Mouse (Mus musculus) monocyte, adult 2 months (primary cell): ENCODE measurements around the gene Lrtm1.

Source experiments
- DNase-seq, 2 experiments: peaks; one replicate each; pipeline ENCODE4 v3.0.0; 2022; ENCODE audit warnings: low spot score in 2 of 2, low read depth in 1 of 2

The Lrtm1 gene

DNA sequence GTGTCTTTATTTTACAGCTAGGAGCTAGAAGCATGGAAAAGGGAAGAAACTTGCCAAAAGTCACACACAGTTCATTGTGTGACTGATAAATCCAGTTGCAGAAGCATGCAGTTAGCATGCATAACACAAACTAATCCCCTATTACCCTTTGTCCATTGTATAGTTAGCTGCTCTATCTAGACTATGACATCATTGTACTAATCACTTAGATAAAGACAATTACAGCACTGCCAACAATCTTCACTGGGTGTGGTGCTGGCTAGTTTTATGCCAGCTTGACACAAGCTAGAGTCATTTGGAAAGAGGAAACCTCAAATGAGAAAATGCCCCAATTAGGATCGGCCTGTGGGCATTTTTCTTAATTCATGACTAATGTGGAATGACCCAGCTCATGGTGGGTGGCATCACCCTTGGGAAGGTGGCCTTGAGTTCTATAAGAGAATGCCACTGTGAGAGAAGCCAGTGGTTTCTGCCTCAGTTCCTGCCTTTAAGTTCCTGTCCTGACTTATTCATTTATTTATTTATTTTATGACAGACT lies 13.9 kb downstream of the Lrtm1 start:
- no peak for DNase-seq

DNA sequence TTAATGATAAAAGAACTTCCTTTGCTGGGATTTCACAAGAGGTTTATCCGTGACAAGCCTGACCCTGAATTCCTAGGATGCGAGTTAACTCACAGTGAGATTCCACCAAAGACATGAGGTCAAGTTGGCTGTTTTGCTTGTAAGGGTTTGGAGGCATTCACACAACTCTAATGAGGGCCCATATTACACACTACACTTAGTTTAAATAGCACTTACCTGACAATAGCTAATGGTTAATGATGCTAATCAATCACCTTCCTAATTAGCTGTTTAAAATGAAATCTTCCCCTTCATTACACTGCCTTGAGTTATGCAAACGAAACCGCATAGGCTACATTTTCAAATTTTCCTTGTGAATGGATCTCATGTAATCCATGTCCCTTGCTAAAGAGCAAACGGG lies 20.2 kb downstream of the Lrtm1 start:
- DNase-seq, result no peak

DNA sequence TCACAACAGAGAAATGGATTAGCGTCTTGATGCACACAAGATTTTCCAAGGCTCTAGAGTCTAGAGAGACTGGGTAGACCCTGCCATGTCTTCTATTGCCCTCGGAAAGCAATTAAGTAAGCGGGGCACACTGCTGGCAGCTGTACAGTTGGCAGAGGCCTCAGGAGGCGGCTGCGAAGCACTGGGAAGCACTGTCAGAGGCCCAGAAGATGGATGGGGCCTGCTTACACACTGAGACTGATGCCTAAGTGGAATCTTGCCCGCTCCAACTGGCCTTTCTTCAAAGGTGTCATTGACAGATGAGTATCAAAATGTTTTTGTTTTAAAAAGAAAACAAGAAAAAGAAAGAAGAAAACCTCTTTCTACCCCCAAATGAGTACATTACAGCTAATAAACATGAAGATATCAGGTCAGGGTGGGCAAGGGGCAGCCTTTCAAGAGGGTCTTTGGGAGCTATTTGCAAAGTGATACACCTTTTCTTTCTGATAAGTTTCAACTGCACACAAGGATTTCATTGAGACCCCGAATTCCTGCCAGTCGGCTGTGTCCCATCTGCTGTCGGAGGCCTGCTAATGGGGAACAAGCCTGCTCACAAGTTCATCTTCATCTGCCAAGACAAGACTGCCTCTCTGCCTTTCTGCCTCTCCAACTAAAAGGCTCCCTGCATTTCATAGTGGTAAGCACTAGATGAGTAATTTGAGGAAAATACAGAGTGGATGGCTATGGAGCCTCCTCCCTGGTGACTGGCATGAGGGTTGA lies 22.8 kb downstream of the Lrtm1 start:
- no peak for DNase-seq

DNA sequence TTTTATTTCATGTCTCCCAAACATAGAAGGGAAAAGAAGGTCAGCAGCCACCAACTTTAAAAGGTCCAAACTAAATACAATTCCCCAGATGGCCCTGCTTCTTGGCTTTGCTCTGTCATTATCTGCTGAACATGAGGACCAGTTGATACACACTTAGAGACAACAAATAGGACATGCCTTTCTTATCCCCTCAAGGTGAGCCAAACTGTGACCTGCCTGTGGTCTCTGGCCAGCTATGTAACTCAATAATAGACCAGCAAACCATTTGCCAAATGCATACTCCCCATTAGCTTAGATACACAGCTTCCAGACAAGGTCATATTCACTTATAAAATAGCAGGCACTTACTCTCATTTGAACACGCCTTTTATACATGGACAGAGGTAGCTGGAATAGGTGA lies 23.5 kb downstream of the Lrtm1 start:
- no peak for DNase-seq

DNA sequence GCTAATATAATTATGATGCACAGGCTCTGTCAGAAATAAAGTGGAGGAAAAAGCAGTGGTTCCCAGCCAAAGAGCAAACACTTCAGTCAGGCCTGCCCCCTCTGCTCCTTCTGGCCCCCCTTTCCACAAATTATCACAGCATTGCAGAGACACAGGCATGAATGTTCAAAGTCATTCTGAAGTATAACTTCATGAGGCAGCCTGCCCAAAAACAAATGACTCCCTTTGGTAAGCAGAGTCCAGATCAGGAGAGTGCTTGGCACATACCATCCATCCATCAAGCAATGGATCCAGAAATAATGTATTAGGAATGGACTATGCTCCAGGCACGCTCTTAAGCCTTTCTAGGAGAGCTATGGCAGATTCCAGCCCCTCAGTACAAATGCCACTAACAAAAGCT lies 24.3 kb downstream of the Lrtm1 start:
- no peak for DNase-seq

DNA sequence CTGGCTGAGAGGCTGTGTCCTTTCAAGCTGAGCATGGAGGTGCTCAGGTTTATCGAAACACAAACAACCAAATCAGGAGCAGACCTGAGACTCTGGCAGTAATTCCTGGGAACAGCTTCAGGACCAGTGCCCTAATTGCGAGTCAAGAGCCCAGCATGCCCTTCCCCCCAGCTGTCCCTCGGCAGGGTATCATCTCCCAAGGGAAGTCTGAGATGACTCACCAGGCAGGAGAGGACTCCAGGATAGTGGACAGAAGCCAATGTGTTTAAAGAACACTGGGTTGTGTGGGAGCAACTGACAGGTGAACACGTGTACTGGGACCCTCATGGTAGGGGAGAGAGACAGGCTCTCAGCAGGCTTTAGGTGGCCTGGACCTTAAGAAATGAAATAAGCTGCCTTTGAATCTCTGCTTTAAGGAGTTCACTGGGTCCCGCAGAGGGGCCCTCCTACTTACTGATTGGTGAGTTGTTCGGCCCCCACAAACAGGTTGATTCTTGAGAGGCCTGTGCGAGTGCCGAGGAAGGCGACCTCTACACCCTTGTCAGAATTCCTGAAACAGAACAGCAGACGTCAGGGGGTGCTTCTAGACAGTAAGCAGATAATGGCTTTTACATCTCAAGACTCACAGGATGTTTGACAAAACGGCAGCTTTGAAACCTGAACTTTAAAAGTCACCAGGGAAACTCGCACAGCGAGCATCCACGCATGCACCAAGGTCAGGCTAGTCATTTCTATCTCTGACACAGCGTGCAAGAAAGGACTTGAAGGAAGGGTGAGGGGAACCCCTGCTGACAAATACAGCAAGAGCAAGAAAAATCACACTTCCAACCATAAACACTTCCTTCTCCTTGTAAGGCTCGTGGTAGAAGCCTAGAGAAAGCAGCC lies 34.2 kb downstream of the Lrtm1 start:
- no peak for DNase-seq

DNA sequence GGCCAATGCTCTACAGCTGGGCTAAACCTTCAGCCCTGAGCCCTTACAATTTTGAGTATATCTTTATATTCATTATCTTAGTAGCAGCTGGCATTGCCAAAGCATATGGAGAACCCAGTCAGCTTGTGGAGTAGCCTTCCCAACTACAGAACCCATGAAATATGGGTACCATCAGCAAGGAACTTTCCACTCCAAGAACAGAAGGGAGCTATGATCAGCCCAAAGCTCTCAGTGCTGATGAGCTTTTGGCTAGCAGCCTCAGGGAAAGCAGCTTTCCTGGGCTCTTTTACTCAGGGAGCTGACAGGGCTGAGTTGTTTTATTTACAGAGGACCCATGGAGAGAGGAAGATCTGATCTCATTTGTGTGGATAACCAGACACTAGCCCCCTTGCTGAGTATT lies 42.7 kb downstream of the Lrtm1 start:
- no peak for DNase-seq

DNA sequence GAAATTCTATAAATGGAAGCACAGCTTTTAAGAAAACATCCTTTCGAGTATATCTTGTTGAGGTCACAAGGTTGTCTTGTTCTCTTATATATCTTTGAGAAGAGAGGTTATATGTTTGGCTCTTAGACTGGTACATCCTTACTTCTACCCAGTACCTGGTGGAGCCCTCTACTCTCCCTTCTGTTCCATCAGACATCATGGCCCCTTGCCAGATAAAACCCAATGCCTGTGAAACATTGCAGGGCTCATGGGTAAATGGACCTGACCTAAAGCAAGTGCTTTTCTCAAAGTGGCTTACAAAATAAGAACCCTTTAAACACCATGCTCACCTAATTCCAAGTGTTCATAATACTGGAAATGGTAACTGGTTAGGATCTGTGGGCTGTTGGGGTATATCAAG lies 43.5 kb downstream of the Lrtm1 start:
- DNase-seq, result no peak

DNA sequence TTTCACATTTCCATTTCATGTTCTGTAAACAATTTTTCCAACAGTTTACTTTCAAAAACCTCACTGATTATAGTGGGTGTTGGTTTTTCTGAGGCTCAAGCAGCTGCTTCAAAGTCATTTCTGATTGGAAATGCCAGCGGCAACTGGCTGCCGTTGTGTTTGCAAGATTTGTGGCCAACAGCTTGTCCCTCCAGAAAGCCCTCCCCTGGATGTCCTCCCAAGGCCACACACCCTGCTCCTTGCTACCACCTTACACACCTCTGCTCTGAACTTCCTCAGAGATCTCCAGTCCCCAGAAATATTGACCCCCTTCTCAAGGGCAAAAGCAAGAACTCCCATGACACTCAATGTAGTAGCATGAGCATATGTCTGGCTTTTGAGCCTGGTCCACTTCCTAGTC lies 44.7 kb downstream of the Lrtm1 start:
- no peak for DNase-seq

DNA sequence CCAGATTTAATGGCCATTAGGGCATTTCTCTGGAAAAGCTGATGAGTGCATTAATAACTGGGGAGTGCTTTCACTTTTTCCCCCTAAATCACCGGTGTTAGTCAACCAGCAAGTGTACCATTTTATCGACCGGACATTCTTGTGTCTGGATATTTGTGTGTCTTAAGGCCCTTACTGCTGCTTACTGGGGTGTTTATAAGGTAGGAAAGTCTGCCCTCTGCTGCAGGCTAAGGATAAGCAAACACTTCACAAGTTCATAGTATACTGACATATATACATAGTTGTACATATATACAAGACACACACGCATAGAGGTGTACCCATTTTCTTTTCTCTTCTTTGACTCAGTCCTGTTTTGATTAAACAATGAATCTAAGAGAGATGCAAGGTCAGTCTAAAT lies 55.7 kb downstream of the Lrtm1 start:
- DNase-seq, result no peak

DNA sequence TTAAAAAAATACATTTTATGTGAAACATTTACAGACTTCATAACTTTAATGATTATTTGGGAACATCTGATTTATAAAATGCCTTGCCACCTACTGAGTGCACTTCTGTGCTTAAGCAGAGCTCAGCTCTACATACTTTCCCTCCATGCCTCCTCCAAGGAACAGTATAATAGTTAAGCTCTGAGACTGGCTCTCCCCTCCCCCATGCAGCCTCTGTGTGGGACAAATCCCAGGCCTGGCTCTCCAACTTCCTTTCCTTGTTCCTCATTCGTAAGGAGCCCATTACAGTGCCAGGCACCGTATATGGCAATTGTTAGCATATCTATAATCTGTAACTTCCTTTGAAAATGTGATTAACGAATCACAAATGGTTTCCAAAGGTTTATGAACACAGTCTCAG lies 59.4 kb downstream of the Lrtm1 start:
- no peak for DNase-seq

DNA sequence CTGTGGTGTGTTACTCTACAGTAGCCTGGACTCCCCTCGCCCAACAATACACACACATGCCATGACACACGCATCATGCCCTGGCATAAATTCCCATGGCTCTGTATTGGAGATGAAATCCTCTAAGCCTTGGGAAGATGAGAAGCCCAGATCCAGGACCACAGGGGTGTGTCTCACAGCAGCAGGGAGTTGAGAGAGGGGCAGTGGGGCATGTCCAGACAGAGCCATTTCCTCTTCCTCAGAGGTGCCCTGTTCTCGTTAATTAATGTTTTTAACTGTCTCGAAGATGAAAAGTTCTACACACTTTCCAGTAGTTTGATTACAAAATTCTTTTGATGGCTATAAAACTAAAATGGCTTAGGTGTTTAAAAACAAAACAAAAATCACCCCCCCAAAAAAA lies 62.2 kb downstream of the Lrtm1 start:
- no peak for DNase-seq

DNA sequence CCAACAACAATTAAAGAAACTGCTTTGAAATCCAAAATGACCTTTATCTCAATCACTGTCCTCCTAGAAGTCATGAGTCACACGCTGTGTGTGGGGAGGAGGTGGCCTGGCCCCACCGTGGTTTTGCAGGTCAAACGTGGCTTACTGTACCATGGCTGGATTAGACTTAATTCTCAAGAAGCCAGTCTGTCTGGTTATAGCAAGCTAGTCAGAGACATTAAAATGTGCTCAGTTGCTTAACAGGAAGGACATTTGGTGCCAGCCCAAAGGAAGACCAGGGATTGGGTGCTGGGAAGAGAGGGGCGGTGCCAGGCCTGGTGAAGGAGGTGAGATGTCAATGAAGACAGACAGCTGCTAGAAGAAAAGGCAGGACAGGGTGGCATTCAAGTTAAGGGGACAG lies 62.6 kb downstream of the Lrtm1 start:
- no peak for DNase-seq

DNA sequence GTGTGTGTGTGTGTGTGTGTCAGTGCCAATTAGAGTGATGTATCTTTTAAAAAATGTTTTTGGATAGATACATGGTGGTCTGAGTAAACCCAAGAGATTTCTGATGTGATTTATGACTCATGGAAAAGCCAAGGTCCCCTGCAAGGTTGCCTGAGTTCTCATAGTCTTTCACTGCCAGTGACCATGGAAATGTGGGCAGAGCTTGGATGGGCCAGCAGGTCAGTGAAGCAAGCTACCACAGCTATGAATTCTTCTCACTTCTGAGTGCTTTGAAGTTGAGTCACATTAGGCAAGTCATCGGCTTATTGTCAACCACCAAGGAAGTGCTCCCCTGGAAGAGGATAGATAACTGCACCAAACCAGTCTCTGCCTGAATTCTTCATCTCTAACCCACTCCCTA lies 64.2 kb downstream of the Lrtm1 start:
- DNase-seq, result no peak
